Mouse (Mus musculus) small intestine, adult 2 months (tissue): ENCODE measurements around the gene Alkbh4. TPM values are rescaled to one million over a fixed set of nuclear protein-coding genes. Genes with fewer than 3 reads are reported as not detected.
A peak's percentile ranks its signal among the peaks of the same experiment; 100 is the strongest.

Source experiments
- H3K27ac ChIP-seq: fragments of 200-500 bp; 2 replicates; pipeline ENCODE4 v1.5.1; 2012; ENCODE audit warnings: low read depth, low read length, control low read depth, inconsistent platforms; ENCODE audit not compliant: insufficient read depth
- H3K27me3 ChIP-seq: fragments of 200-500 bp; 2 replicates; pipeline ENCODE4 v1.6.1; 2012; ENCODE audit warnings: mild to moderate bottlenecking, moderate library complexity, low read length, inconsistent platforms; ENCODE audit not compliant: control insufficient read depth, insufficient read depth
- H3K36me3 ChIP-seq: fragments of 200-500 bp; 2 replicates; pipeline ENCODE4 v1.6.1; 2012; ENCODE audit warnings: mild to moderate bottlenecking, low read length, control low read depth, inconsistent platforms; ENCODE audit not compliant: control insufficient read depth, insufficient read depth
- H3K4me1 ChIP-seq: fragments of 200-500 bp; 2 replicates; pipeline ENCODE4 v1.6.1; 2012; ENCODE audit warnings: low read length, inconsistent platforms, mixed read lengths; ENCODE audit not compliant: control insufficient read depth, insufficient read depth, insufficient read length
- H3K4me3 ChIP-seq: fragments of 200-500 bp; 2 replicates; pipeline ENCODE4 v1.5.1; 2012; ENCODE audit warnings: low read depth, mild to moderate bottlenecking, control low read depth, inconsistent platforms, low read length, moderate library complexity
- CTCF ChIP-seq: fragments of 200-500 bp; IDR thresholded peaks from 2 replicates; pipeline ENCODE4 v1.5.1; 2012; ENCODE audit warnings: low read depth, mild to moderate bottlenecking, control low read depth, inconsistent platforms, low read length, moderate library complexity, mixed read lengths; ENCODE audit not compliant: insufficient replicate concordance, insufficient read length; ENCODE audit errors: extremely low read depth
- POLR2A ChIP-seq: fragments of 200-500 bp; IDR thresholded peaks from 2 replicates; pipeline ENCODE4 v1.6.1; 2012; ENCODE audit warnings: low read depth, mild to moderate bottlenecking, control low read depth, inconsistent platforms, low read length, moderate library complexity
- WGBS: fragments of 180-500 bp; shearing (Covaris S2); methylation state at CpG from one replicate; pipeline ENCODE4 v1.1.7; 2018; 5-methylcytosine and 5-hydroxymethylcytosine counted together
- polyA plus RNA-seq: library from polyadenylated mRNA; depleted of rRNA; stranded (reverse); fragments of >200 nt; gene quantifications from 2 replicates; pipeline ENCODE4 v1.2.3, GENCODE M21; 2012

Alkbh4 gene
- polyA plus RNA-seq, 1 experiment = 25.3 TPM

GRCm38 (mm10) chr5:136116784-136117112, 19.2 kb upstream of the Alkbh4 start:
- TF ChIP-seq POLR2A (no peak), CTCF (no peak)
- Histone ChIP-seq H3K27me3 (no peaks in the 10 kb centered on the region), H3K4me1 (peaks cover 10% of the 10 kb centered on the region; the same call in 1 of the 2 replicates), H3K27ac (no peak overlapping the region), H3K4me3 (peak overlapping the region; percentile 78), H3K36me3 (0 out of 2 replicates have a peak, but pooled peaks cover 4% of the 10 kb centered on the region)
- under 1% methylated on average over 22 of the region's 22 CpGs for WGBS

GRCm38 (mm10) chr5:136122165-136122564, 13.8 kb upstream of the Alkbh4 start:
- no peaks in the 10 kb centered on the region for H3K27me3 ChIP-seq
- H3K36me3 ChIP-seq = peaks cover 41% of the 10 kb centered on the region
- WGBS = 78% methylated on average over 10 of the region's 10 CpGs
- no peak overlapping the region for H3K27ac ChIP-seq
- TF ChIP-seq POLR2A = no peak
- no peak for TF ChIP-seq CTCF
- no peak overlapping the region for H3K4me3 ChIP-seq
- peaks cover 6% of the 10 kb centered on the region; the same call in 1 of the 2 replicates for H3K4me1 ChIP-seq

DNA sequence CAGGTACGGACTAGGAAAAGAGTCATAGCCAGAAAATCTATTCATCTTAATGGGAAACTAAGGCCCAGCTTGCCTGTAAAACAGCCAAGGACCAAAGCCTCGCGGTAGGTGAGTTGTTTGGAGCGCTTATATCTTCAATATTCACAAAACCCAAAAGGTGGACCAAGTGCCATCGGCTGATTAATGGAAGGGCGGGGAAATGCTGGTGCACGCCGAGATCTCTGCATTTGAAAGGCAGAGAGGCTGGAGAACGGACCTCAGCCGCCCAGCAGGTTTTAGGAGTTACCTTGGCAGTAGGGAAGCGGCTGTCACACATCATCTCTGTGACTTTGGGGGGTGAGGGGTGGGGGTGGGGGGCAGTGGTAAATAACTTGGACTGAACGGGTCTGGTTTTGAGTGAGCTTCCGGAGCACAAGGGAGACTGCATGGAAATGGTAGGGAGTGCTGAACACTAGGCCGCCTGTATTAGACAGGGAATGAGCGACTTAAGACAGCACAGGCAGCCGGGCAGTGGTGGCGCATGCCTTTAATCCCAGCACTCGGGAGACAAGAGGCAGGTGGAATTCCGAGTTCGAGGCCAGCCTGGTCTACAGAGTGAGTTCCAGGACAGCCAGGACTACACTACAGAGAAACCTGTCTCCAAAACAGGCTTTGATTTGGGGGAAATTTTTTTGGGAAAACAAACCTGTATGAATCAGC, 495 bp downstream of the Alkbh4 start:
- Histone ChIP-seq H3K27me3 (no peaks in the 10 kb centered on the region), H3K4me3 (peak overlapping the region; percentile 89), H3K4me1 (peaks cover 18% of the 10 kb centered on the region), H3K36me3 (peaks cover 21% of the 10 kb centered on the region), H3K27ac (peak overlapping the region; percentile 80)
- TF ChIP-seq CTCF (no peak), POLR2A (no peak)
- 1% methylated on average over 20 of the region's 20 CpGs for WGBS

- TF ChIP-seq POLR2A (no peak), CTCF (peak; percentile 73; the same call in 1 of the 2 replicates)
- Histone ChIP-seq H3K27ac (no peak overlapping the region), H3K4me1 (peaks cover 18% of the 10 kb centered on the region), H3K36me3 (peaks cover 21% of the 10 kb centered on the region), H3K27me3 (no peaks in the 10 kb centered on the region), H3K4me3 (peak overlapping the region; percentile 34)
- WGBS = 42% methylated on average over 13 of the region's 13 CpGs
These were observed 1.8 kb downstream of the Alkbh4 start for GRCm38 (mm10) chr5:136137658-136138274.

DNA sequence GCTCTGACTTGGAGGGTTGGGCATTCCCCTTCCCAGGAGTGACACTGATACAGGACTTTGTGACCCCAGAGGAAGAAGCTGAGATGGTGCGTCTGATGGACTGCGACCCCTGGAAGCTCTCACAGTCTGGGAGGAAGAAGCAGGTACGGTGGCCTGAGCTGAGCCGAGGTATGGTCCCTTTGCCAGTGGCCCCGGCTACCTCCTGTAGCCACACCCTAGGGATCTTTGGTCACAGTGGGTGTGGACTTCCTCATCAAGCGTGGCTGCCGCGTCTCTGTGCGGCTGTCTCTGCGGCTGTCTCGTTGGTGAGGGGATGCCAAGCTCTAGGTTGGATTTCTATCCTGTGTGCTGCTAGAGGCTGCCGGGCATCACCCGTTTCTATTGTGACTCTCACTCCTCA, 3.4 kb downstream of the Alkbh4 start:
- no peak for TF ChIP-seq CTCF
- no peak for TF ChIP-seq POLR2A
- WGBS = 36% methylated on average over 13 of the region's 13 CpGs

GRCm38 (mm10) chr5:136140057-136140482, 4.1 kb downstream of the Alkbh4 start:
- H3K4me3 ChIP-seq = no peak overlapping the region
- H3K4me1 ChIP-seq = peaks cover 18% of the 10 kb centered on the region
- 91% methylated on average over 10 of the region's 10 CpGs for WGBS

More for the DNA sequence above, 3.4 kb downstream of the Alkbh4 start:
- Histone ChIP-seq H3K27me3 (no peaks in the 10 kb centered on the region), H3K36me3 (peaks cover 21% of the 10 kb centered on the region), H3K4me3 (peak overlapping the region; percentile 14; the same call in 1 of the 2 replicates), H3K27ac (no peak overlapping the region), H3K4me1 (peaks cover 18% of the 10 kb centered on the region)

GRCm38 (mm10) chr5:136142746-136143145, 6.8 kb downstream of the Alkbh4 start:
- Histone ChIP-seq H3K27me3 (no peaks in the 10 kb centered on the region), H3K4me3 (no peak overlapping the region), H3K36me3 (peaks cover 21% of the 10 kb centered on the region), H3K4me1 (peaks cover 14% of the 10 kb centered on the region), H3K27ac (no peak overlapping the region)
- TF ChIP-seq POLR2A (no peak), CTCF (no peak)
- WGBS = 88% methylated on average over 5 of the region's 5 CpGs

More at GRCm38 (mm10) chr5:136140057-136140482, 4.1 kb downstream of the Alkbh4 start:
- TF ChIP-seq CTCF = no peak
- TF ChIP-seq POLR2A = no peak
- no peaks in the 10 kb centered on the region for H3K27me3 ChIP-seq
- peaks cover 21% of the 10 kb centered on the region for H3K36me3 ChIP-seq
- H3K27ac ChIP-seq = no peak overlapping the region
